Mouse (Mus musculus) liver, adult 2 months (tissue): ENCODE data around the gene Gm10643.

Experiments
- CTCF ChIP-seq: fragments of 200-500 bp; IDR thresholded peaks from 2 replicates; pipeline ENCODE4 v1.5.1; 2011; ENCODE audit warnings: low read depth, low read length, control low read depth
- POLR2A ChIP-seq: fragments of 200-500 bp; IDR thresholded peaks from 2 replicates; pipeline ENCODE4 v1.6.1; 2011; ENCODE audit warnings: low read length, control low read depth; ENCODE audit not compliant: insufficient read depth; ENCODE audit errors: extremely low read depth

GRCm38 (mm10) chr8:84025863-84026262 lies 39.1 kb downstream of the Gm10643 start:
- TF ChIP-seq CTCF = no peak
- TF ChIP-seq POLR2A = no peak
